Mouse (Mus musculus) monocyte, adult 5-6 weeks (primary cell): ENCODE results near the gene Gm5767. TPM values are rescaled to one million over a fixed set of nuclear protein-coding genes. Genes with fewer than 3 reads are reported as not detected.

ENCODE experiments used
- ATAC-seq: fragments of 153-309, 156-312 bp; replicated peaks from 2 replicates; pipeline ENCODE4 v1.8.0; 2017; ENCODE audit warnings: mild to moderate bottlenecking; ENCODE audit not compliant: low TSS enrichment, insufficient number of reproducible peaks, severe bottlenecking, poor library complexity, low FRiP score
- total RNA-seq: library from RNA; stranded (forward); fragments of 200-1000, 200-491, 200-594 nt; gene quantifications from 3 replicates; pipeline ENCODE4 v1.2.3, GENCODE M21; 2017

Gene Gm5767
- total RNA-seq = 2.6 TPM in 1 of 3 replicates, not detected in the others

- no peak for ATAC-seq
Observed at GRCm38 (mm10) chr16:8680470-8680869, at the start of gene Gm5767. TSS of gene Gm5767 (plus strand) at chr16:8680770.

DNA sequence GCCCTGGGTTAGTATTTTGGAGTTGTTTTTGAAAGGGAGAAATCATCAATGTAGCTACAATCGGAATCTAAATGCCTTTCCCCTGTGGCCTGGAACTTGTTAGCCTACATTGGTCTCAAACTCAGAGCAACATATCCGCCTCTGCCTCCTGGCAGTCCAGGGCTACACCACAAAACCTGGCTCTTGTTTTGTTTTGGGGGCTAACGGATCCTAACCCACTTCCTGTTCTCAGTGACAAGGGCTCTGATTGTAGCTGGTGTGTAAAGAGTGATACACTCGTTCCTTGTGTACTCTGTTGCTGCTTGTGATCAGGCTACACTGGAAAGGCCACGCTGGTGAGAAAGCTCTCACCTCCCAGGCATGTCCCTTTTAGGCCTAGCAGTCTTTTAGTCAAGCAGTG lies 49.1 kb upstream of the Gm5767 start:
- no peak for ATAC-seq

- peak; percentile 32; the same call in 1 of the 2 replicates for ATAC-seq
Observed at GRCm38 (mm10) chr16:8636867-8637216, 43.7 kb upstream of the Gm5767 start.

DNA sequence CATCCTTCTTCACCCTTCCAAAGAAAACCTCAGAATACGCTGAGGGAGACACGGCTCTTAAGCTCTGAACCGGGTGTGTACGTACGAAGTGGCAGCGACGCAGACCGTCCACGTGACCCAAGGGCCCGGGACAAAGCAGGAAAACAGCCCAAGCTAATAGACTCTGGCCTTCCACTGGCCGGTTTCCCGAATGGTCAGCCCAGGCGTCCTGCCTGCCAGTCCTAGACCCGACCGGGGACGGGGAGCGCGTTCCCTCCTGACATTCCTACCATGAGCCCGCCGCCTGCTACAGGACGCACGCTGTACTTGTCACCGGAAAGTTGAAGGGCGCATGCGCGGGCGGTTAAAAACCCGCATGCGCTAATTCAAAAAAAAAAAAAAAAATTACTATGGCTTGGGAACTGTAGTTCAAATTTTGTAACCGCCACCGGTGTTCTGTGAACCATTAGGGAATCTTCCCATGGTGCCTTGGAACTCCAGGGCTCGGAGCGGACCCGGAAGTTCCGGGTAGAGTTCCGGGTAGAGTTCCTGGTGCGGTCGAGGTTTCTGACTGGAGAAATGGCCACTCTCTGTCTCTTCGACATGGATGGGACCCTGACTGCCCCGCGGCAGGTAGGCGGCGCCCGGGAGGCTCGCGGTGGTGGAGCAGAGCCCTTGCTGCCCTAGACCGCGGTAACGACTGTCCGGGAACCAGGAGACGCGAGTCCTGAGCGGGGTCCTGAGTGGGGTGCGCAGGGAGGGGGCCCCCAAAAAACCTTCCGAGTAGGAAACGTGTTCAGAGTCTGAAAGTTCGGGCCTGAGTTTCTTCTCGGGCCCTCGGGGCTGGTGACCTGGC lies 43.1 kb upstream of the Gm5767 start, which contains the start of the genes Pmm2 and Tmem186:
TSS of gene Pmm2 (plus strand) at position 458 of the 835 bp plus-strand sequence.
TSS of gene Tmem186 (minus strand) at position 496 of the 835 bp plus-strand sequence.
- ATAC-seq = peak; percentile 69

GRCm38 (mm10) chr16:8638131-8638530 lies 42.4 kb upstream of the Gm5767 start:
- no peak for ATAC-seq

- no peak for ATAC-seq
Observed at GRCm38 (mm10) chr16:8639466-8640191, 40.9 kb upstream of the Gm5767 start.

DNA sequence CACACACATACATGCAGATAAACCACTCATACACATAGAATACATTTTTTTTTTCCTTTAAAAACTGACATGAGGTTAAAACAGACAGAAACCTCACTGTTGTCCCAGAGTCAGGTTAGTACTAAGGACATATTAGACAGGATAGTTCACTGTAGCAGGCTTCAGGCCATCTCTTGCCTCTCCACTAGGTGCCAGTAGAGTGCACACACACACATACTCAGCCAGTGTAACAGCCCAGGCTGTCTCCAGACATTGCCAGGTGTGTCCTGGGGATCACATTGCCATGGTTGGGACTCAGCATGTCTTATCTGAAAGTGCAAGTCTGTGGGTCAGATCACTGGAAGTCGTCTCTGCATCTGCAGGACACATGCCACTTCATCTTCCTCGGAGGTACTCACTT lies 36.7 kb upstream of the Gm5767 start:
- ATAC-seq = peak; percentile 82

- no peak for ATAC-seq
Observed at GRCm38 (mm10) chr16:8645546-8645945, 35.0 kb upstream of the Gm5767 start.

- ATAC-seq = no peak
Observed at GRCm38 (mm10) chr16:8650007-8650406, 30.6 kb upstream of the Gm5767 start.

DNA sequence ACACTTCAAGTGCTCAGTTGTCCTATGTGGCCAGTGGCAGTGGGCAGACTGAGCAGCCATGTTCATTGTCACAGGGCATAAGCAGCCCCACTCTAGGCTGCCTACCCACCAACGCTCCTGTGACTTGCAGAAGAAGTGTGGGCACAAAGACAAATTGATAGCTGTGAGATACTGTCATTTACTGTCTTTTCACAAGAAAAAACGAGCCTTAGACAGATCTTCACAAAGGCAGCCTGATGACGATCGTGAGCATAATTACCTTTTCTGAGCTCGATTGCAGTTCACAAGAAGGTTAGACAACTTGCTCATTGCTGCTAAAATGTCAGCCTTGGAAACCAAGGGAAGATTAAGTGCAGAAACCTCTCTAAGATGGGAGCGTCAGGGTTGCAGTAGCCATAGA lies 25.5 kb upstream of the Gm5767 start:
- ATAC-seq = no peak

DNA sequence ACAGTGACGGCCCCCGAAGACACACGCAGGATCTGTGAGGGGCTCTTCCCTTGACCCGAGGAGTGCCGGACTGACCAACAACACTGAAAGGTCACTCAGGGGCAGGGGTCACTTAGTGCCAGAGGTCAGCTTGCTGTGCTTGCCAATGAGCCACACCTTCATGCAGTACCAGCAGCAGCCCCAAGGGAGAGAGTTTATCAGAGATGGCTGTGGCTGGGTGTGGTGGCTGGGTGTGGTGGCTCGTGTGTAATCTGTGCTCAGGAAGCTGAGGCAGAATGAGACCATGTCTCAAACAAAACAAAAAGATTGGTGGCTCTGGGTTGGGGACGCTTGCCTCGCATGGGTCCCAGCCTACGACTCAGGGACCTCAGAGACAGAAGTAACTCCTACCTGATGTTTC lies 25.0 kb upstream of the Gm5767 start:
- ATAC-seq = no peak

- ATAC-seq = no peak
Observed at GRCm38 (mm10) chr16:8656256-8656655, 24.3 kb upstream of the Gm5767 start.

GRCm38 (mm10) chr16:8658349-8658748 lies 22.2 kb upstream of the Gm5767 start:
- ATAC-seq = no peak

DNA sequence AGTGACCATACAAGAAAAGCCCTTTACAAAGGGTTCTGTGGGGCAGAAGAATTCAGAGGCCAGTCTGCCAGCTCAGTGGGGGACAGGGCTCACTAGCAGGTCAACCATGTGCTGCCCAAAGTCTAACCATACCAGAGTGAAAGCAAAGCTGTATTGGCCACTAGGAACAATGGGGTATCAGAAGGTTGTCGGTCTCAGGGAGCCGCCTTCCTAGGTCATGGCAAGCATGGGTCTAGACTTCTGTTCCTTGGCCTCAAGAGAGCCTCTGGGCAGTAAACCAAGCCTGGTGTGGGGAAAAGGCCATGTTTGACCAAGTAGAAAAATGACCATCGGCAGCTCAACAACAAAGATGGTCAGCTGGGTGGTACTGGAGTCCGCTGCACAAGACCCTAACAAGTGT lies 21.8 kb upstream of the Gm5767 start:
- no peak for ATAC-seq

- ATAC-seq = no peak
Observed at GRCm38 (mm10) chr16:8663022-8663421, 17.5 kb upstream of the Gm5767 start.

DNA sequence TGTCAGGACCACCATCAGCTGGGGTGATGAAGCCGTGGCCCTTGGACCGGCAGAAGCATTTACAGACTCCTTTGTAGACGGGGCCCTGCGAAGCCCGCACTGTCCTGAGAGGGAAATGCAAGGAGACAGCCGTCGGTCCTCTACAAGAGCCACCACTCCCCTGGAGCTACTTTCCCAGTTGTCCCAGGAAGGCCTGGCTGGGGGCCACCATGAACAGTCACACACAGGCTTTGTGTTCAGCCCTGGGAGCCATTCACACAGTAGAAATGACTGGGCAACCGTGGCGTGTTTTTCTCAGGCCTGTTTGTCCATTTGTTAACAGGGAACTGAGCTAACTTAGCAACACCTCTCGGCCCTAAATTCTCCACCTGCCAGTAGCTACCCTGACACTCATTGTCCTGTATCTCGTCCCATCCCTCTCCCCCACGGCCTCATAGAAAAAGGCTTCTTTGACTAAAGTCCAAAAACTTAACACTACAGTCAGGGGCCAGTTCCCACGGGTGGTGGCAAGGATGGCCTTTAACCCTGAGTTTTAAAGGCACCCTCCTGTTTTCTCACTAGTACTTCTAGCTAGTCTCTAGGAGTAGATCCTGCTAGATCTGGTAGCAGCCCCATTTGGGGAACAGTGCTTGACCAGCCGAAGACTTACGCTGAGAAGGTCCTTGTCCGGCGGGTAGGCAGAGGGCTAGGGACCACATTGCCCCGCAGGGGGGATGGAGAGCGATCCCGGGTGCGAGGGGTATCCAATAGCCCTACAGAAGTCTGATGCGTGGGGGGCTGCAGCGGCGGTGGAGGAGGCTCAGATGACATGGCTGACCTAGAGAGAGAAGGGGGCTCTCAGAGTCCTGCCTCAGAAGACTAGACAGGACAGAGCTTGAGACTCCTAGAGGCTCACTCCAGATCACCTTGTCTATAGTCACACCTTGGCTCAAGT lies 16.7 kb upstream of the Gm5767 start:
- no peak for ATAC-seq

DNA sequence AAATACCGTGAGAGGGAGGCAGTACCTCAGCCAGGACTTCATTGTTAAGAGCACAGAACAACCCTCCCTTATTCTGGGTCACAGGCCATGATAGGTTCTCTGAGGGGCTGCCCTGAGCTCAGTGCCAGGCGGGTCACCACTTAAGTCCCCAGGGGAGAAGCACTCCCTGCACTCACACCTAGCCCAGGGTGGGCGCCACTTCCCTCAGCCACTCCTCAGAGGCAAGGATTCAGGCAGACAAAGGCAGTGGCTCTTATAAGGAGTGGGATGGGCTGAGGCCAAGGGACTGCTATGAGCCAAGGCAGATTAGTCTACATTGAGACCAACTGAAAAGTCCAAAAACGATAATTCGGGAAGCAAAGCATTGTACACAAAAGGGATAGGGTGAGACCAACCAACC lies 15.2 kb upstream of the Gm5767 start:
- no peak for ATAC-seq

DNA sequence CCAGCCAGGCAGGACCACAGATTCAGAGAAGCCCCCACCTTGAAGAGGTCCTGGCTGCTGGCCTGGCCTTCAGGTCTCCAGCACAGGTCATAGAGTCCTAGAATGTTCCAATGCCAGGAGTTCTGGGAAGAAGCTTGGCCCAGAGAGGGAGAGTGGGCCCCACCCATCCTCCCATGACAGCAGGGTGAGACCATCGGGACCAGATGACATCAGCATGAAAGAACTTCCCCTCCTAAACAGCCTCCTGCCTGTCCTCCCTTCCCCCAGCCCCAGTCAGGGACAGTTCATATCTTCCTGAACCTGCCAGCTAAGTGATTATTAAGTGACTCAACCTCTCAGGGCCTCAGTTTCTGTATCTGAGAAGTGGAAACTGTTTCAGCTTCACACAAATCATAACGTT lies 14.1 kb upstream of the Gm5767 start:
- ATAC-seq = no peak

DNA sequence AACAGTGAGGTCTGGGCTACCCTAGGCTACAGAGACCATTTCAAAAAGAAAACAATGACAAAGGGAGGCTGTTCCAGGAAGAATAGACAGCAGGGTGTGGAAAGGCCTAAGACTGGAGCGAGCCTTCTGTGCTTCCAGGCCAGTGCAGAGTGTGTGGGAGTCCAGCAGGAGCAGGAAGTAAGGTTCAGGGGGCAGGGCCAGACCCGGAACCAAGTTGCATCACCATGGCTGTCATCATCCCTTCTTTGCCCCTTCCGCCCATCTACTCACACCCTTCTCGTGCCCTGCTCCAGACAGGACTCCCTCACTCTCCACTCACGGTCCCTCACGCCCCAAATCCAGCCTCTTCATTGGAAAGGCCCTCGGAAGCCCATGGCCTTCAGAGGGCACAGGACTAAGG lies 13.3 kb upstream of the Gm5767 start:
- ATAC-seq = peak; percentile 41
